Mouse (Mus musculus) yolk sac, embryonic 10.5 days (tissue): Measurements from ENCODE around the gene Atxn7l3.
"Not testable (repeated sequence)": the region's sequence is repeated elsewhere in the genome, so short reads cannot be mapped to it uniquely, and the experiment has no call there.

Experiments
- DNase-seq: peaks from one replicate; pipeline ENCODE4 v3.0.0-alpha.2; 2017; ENCODE audit warnings: low spot score

The Atxn7l3 gene

DNA sequence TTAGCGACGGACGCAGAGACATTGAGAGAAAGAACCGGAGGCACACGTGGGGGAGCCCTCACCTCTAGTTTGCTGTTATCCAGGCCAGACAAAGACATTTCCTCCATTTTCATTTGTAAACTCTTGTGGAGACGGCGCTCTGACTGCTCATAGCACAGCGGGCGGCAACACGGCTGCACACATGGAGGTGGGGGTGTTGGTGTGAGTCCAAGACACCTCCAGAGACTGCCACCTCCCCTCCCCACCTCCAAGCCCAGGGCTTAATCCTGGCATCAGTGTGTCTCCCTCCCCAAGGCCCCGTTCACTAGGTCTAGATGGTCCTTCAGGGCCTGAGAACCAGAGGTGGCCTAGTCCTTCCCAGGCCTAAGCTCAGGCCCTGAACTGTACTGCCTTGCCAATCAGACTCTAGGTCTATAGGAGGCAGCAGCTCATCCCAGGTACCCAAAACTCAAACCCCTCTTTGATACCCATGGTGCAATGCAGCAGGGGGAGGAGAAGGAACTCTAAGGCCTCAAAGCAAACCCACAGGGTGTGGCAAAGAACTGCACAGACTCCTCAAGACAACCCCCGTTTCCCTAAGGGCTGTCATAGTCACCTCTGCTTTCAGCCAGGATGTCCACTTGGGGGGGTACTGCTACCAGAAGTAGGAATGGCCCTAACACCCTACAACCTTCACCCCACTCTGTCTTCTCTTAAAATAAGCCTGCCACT, 1.4 kb downstream of the Atxn7l3 start:
- peak; percentile 30 for DNase-seq

DNA sequence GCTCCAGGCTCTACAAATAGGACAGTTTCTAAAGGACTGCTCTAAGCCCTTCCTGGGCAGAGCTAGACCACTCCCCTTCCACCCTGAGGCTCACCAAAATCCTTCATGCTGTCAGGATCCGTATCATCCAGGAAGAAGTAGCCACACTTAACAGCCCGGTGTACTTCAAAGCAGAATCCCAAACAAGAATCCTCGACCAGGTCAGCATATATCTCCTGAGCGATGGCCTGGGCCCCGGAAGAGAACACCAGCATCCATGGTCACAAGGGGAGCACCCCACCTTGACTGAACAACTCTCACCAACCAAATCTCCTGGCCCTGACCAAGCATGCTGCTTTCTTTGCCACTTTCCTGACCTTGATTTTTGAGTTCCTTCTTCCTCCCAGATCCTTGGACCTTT, 2.0 kb downstream of the Atxn7l3 start:
- DNase-seq, result no peak

- no peak for DNase-seq
These were observed 2.5 kb downstream of the Atxn7l3 start for GRCm38 (mm10) chr11:102293971-102294370.

DNA sequence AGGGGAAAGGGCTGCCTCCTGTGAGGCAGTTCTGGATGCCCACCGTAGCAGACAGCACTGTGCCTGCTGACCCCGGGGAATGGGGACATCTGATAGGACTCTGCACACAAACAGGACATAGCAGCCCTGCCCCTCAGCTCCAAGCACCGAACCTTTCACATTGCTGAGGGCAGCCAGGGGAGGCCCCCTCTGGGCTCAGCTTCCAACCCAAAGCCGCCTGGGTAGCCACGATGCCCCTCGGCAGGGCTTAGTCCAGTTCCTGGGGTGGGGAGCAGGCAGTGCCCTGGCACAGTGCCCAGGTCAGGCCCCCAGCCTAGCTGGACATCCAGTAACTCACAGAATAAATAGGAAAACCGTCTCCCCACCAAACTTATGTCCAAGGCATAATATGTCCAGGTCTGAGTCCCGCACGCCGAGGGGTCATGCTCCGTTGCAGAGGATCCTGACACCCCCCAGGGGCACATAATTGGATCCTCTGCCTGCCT, 5.3 kb downstream of the Atxn7l3 start:
- DNase-seq, result no peak

GRCm38 (mm10) chr11:102290141-102290540, 6.3 kb downstream of the Atxn7l3 start:
- no peak for DNase-seq

DNA sequence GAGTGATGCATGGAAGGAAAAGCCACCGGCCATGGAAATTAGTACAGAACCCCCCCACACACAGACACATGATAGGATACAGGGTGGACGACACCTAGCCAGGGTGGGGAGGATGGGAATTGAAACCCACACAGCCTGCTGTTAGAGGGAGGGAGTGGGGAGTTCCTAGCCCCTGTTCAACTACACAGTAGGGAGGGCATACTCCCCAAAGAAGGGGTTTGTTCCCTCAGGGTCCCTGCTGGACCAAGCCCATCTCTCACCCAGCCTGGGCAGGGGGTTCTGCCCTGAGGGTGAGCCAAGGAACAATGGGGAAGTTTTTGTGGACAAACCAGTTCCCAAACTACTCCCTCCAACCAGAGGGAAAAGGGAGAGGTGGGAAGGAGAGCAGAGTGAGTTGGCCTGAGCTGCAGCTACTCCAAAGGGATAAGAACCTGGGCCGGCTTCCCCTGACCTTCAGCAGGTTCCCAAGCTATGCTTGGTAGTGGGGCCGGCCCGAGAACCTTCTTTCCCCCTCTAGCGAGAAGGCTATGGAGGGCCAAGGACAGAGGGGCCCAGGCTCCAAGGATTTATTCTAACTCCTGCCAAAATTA, 6.8 kb downstream of the Atxn7l3 start:
- no peak for DNase-seq

- DNase-seq, result no peak
These were observed 7.5 kb downstream of the Atxn7l3 start for GRCm38 (mm10) chr11:102288913-102289312.

GRCm38 (mm10) chr11:102288027-102288804, 8.2 kb downstream of the Atxn7l3 start:
- no peak for DNase-seq

- no peak for DNase-seq
These were observed 8.9 kb downstream of the Atxn7l3 start for GRCm38 (mm10) chr11:102287485-102287884.

- no peak for DNase-seq
These were observed 11.2 kb downstream of the Atxn7l3 start for GRCm38 (mm10) chr11:102285095-102285834.

- DNase-seq, result peak; percentile 98
These were observed 11.8 kb downstream of the Atxn7l3 start, which contains the start of gene Tmub2 for GRCm38 (mm10) chr11:102284501-102285094. Gene Tmub2 (plus strand): TSS chr11:102284931.

DNA sequence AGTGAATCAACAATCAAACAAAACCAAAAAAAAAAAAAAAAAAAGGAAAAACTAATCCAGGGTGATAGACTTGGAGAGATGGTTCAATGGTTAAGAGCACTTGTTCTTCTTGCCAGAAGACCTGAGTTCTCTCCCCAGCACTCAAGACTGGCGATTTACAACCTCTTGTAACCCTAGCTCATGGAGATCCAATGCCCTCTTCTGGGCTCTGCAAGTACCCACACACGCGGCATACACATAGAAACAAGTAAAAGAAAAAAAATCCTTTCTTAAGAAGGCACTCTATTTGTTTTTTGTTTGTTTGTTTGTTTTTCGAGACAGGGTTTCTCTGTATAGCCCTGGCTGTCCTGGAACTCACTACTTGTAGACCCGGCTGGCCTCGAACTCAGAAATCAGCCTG, 12.5 kb downstream of the Atxn7l3 start:
- DNase-seq, result no peak

GRCm38 (mm10) chr11:102280267-102280666, 16.2 kb downstream of the Atxn7l3 start:
- not testable (repeated sequence) for DNase-seq

DNA sequence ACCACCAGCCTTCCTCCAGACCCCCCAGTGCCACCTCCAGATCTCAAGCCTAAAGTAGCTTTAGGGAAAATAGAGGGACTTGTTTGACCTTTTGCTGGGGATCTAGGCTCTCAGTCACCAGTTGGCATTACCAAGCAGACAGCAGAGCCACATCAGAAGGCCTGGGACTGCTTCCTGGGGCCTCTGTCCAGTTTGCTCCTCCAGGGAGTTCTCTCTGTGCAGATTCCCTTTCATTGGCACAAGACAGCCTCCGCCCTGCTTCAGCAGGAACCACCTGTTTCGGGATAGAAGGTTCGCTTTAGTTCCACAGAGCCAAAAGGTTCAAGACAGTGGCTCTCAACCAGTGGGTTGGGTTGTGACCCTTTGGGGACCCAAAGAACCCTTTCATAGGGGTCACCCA, 16.8 kb downstream of the Atxn7l3 start:
- DNase-seq, result no peak

DNA sequence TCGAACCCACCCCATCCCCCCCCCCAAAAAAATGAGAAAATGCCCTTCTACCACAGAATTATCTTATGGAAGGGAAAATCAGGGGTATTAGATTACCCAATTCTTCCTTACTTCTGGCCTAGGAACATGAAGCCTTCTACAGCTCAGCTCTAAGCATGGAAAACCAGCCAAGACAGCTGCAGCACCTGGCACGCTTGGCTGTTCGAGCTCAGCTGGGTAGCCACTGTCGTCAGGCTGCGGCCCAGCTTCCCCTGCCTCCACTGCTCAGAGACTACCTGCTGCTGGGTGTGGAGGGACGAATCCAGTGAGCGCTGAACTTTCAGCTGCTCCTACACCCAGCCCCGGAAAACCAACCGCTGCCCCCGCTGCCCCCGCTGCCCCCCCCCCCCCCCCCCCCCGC, 18.7 kb downstream of the Atxn7l3 start:
- no peak for DNase-seq

DNA sequence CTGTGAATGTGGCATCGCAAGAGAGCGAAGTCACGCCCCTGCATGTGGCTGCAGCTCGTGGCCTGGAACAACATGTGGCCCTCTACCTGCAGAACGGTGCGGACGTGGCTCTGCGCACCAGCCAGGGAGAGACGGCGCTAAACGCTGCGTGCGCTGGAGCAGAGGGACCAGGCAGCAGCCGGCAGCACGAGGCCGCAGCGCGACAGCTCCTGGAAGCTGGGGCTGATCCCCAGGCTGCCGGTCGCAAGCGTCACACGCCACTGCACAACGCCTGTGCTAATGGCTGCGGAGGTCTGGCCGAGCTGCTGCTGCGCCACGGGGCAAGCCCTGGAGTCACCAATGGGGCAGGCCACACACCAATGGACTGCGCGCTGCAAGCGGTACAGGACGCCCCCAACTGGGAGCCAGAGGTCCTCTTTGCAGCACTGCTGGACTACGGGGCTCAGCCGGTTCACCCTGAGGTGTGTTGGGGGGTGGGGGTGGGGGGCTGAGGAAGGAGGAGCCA, 20.0 kb downstream of the Atxn7l3 start:
- peak; percentile 57 for DNase-seq

DNA sequence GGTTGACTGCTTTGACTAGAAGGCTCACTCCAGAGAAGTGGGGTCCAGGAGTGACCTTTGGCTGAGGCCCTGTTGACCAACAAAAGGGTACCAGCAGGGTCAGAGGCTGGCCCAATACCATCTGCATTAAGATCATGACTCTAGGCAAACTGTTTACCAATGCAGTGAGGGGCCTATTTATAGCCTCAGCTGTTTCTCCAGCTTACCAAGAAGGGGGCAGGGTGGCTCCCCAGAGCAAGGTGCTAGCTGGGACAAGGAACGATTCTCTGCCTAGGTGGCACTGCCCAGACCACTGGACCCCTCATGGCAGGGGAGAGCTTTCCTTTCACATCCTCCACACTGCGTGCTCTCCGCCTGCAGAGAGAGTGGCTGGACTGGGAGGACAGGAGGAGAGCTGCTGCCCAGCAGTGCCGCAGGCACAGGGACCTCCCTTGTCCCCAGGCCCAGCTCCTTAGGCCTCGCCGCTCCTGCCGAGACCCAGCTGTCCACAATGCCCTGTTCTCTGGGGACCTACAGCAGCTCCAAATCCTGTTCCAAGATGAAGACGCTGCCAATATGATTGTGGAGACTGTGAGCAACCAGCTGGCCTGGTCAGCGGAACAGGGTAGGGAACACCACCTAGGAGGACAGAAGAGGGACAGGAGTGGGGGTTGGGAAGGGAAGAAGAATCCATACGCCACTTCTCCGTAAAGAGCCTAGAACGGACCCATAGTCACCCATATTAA, 27.7 kb downstream of the Atxn7l3 start, which contains the start of gene Asb16:
TSS of gene Asb16 (plus strand) at position 224 of the 725 bp plus-strand sequence.
- DNase-seq, result no peak

GRCm38 (mm10) chr11:102267480-102267879, 29.0 kb downstream of the Atxn7l3 start:
- peak; percentile 47 for DNase-seq

DNA sequence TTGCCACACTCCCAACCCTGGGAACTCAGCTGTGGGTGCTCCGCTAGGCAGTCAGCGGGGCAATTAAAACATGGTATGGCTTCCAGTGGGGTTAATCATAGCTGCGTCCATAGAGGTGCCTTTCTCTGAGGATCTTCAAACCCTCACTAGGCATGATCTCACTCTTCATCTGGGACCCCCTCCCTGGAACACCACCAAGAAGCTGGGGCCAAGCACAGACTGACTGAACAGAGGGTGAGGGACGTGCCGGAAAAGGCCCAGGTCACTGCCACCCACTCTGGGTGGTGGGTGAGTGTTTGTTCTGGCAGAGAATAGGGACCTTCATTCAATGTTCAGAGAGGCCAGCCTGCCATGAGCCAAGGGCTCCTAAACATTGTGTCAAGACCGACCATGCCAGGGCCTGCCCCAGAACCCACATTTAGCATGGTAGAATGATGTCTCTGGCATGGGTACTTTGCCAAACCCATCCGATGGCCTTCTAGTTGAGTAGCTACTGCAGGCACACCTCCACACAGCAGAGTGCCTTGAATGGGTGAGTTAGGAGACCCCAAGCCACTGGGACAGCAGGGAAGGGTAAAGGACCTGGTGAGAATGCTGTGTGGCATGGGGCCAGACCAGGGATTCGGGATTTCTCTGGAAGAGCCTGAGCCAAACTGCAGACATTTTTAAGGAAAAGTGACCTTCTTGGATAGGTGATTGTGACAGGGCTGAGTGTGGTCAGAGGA, 29.6 kb downstream of the Atxn7l3 start:
- DNase-seq, result no peak

DNA sequence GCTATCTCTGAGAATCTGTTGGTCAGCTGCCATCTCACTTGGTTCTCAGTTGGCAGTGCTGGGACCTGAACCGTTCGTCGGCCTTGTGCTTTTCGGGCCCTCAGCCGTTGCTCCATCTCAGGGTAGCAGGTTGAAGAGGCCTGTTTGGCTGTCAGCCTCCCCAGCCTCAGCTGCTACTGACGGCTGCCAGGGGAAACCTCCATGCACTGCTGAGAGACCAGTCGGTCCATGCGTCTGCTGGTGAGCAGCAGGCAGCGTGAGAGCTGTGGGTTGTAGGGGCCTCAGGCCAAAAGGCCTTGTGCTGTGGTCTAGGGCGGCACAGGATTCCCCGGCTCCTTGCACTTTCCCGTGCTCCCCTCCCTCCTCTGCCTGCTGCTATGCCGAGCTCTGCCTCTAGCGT, 30.6 kb downstream of the Atxn7l3 start:
- no peak for DNase-seq
